Mouse (Mus musculus) 3T3-L1 (cell line): ENCODE results near the gene Adgra1.
A peak's percentile ranks its signal among the peaks of the same experiment; 100 is the strongest.

Experiments
- DNase-seq: peaks from one replicate; pipeline ENCODE4 v3.0.0-alpha.2; 2015; ENCODE audit warnings: low read depth, low spot score

Gene Adgra1

DNA sequence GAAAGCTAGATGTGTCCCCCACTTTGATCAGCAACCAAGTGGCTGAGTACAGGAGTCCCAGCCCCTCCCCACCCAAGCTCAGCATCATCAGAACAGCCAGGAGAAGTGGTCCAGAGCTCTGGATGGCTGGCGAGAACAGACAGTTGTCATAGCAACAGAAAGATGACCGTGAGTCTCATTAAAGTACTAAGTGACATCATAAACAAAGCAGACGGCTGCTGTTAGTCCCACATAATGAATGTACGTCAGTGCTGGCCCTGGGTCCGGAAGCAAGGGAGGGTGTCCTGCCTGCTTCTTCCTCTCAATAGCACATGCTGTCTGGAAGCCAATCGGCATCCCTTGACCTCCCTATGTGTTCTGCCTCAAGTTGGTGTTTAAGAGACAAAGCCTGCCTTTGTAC, 16.2 kb downstream of the Adgra1 start:
- DNase-seq = no peak

GRCm38 (mm10) chr7:139850677-139851076, 16.7 kb downstream of the Adgra1 start:
- DNase-seq = no peak

DNA sequence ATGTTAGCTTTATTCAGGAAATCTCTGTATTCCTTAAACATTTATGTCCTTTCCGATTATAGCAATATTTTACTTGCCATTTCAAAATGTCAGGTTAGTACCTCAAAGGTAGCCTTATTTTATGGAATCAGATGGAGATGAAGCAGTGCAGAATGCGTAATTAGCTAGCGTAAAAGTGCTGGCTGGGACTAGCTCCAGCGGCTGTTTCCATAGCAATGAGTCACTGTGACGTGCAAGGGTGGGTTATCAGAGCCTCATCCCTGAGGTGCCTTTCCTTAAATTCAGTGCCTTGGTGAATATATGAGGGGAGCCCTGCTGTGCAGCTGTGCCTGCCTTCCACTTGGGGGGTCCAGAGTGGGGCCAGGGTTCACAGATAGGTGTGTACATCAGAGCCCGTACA, 17.1 kb downstream of the Adgra1 start:
- no peak for DNase-seq

DNA sequence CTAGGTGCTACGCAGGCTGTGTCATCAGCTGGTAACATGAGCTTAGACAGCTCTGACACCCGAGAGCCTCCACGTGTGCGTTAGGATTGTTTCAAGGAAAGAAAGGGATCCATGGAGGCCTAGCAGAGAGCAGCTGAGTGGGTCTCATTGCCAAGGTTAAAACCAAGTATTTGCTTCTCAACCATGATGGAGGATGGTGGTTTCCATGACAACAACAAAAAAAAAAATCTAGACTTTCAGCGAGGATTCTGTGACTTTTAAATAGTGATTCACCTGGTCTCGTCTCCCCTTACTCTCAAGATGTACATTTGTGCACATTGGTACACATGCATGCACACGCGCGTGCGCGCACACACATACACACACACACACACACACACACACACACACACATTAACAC, 21.3 kb downstream of the Adgra1 start:
- no peak for DNase-seq

- DNase-seq = peak; percentile 79
Observed at GRCm38 (mm10) chr7:139861411-139861810, 27.4 kb downstream of the Adgra1 start.

DNA sequence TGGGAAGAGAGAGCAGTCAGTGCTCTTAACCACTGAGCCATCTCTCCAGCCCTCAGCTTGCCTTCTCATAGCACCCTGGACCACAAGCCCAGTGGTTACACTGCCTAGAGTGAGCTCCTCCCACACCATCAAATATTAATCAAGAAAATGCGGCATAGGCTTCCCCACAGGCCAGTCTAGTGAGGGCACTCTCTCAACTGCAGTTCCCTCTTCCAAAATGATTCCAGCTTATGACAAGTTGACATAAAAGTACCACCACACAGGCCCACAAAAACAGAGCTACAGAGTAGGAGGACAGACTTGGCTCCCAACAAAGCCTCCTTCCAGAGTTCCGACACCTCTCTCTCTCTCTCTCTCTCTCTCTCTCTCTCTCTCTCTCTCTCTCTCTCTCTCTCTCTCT, 29.1 kb downstream of the Adgra1 start:
- no peak for DNase-seq

DNA sequence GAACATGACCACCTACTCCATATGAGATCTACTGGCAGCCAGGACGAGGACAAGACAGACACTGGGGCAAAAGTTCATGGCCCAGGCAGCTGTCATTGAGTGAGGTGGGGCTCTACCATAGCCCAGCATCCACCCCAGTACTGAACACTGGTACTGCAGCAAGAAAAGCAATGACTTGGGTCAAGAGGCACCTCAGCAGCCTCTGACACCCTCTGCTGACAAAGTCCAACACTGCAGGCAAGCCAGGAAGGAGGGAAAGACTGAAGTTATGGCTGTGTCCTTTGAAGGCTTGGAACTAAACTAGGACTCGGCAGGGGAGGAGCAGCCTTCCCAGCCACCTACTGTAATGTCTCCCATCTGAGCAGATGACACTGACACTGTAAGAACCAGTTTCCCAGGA, 30.3 kb downstream of the Adgra1 start:
- DNase-seq = no peak

DNA sequence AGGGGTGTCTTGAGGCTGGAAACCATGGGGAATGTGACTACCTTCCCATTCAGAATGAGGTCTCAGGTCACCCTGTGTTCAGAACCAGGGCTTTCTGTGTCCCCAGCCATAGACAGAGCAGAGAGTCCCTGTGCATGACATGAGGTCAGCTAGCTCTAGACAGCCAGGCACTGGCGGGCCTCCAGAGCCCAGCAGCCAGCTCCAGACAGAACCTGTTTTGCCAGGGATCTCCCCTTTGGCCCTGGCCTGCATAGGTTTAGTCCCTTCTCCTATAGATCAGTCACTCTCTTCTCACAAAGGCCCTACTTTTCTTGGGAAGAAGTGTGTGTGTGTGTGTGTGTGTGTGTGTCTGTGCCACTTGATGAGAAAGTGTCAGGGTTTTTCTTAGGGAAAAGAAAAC, 30.9 kb downstream of the Adgra1 start:
- DNase-seq = no peak

DNA sequence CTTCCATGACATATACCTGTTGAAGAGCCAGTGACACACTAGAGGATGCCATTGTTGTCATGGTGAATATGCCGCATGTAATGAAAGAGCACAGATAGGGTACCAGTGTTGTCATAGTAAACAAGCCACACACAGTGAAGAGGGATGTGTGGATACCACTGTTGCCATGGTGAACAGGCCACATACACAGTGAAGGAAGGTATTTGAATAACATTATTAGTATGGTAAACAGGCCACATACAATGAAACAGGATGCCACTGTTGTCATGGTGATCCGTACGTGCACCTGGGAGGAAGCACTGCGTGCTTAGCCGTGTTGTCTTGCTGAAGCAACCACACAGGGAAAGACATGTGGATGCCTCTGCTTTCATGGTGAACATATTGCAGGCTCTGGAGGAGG, 37.0 kb downstream of the Adgra1 start:
- no peak for DNase-seq

DNA sequence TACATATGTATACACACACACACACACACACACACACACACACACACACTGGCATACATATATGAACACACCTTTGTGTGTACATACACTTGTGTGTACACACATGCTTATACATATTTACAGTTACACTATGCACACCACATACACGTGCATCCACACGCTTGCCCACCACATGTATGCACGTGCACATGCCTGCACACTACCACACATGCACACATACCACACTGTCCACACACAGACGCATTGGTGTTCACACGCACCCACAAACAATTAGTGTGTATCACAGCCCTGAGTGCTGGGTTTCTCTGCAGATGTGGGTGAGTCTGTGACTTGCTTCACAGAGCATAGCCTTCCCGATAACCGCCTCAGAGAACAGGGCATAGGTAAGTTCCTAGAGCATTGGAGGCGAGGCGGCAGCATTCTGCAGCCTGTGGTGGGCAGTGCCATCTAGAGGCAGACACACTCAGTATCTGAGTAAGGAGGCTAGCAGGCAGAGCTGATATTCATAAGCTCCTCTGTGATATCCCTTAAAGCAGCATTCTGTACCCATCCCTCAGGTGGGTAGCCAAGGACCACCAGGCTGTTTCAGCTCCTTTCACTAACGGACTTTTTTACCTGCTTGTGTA, 43.3 kb downstream of the Adgra1 start:
- peak; percentile 22 for DNase-seq

DNA sequence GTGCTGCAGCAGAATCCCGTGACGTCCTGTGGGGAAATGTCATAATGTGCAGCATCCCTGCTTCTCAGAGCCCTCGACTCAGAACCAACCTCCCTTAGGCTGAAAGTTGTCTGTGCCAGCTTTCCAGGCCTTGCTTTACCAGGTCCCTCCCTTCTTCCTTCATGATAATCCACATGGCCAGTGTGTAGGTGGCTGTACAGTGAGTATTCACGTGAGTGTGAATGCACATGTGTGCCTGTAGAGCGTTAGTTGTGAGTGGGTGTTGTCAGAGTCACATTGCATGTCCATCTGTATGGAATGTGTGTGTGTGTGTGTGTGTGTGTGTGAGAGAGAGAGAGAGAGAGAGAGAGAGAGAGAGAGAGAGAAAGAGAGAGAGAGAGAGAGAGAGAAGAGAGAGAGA, 44.1 kb downstream of the Adgra1 start:
- DNase-seq = no peak

DNA sequence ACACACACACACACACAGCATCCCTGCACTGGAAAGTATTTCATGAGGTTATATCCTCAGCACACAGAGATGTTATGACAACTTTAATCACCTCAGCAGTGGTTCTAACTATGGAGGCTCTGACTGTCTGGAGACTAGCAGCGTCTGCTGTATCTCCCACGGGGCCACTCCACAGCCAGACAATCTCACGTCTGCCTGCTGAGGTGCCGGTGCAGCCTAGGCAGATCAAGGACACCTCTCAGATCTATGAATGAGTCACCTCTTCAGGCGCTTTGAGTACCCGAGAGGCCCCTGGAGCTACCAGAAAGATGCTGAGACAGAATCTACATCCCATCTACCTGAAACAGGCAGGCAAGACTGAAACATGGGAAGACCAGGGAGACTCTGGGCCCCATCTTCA, 44.6 kb downstream of the Adgra1 start:
- no peak for DNase-seq

GRCm38 (mm10) chr7:139883545-139883944, 49.6 kb downstream of the Adgra1 start:
- no peak for DNase-seq

GRCm38 (mm10) chr7:139891779-139892178, 57.8 kb downstream of the Adgra1 start:
- no peak for DNase-seq

- no peak for DNase-seq
Observed at GRCm38 (mm10) chr7:139894655-139895557, 60.9 kb downstream of the Adgra1 start, which contains the start of gene Kndc1. Kndc1 (plus strand) TSS chr7:139894696.

DNA sequence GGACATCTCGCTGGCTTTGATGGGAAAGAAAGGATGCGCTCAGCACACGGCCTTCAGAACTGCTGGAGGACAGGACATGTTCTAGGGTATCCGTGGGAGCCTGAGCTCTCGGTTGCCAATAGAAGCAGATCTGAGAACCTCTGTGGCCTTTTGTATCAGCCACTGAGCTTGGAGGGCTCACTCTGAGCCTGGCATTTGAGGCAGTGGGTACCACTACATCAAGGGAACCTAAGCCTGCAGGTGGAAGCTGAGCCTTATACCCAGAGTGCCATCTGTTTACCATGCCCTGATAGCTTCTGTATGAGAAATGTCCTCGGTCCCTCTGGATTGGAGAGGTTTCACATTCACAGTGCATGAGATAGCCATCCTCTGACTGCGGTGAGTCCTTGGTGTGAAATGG, 62.3 kb downstream of the Adgra1 start:
- no peak for DNase-seq

- DNase-seq = no peak
Observed at GRCm38 (mm10) chr7:139896796-139897195, 62.8 kb downstream of the Adgra1 start.

- no peak for DNase-seq
Observed at GRCm38 (mm10) chr7:139898606-139899005, 64.6 kb downstream of the Adgra1 start.

DNA sequence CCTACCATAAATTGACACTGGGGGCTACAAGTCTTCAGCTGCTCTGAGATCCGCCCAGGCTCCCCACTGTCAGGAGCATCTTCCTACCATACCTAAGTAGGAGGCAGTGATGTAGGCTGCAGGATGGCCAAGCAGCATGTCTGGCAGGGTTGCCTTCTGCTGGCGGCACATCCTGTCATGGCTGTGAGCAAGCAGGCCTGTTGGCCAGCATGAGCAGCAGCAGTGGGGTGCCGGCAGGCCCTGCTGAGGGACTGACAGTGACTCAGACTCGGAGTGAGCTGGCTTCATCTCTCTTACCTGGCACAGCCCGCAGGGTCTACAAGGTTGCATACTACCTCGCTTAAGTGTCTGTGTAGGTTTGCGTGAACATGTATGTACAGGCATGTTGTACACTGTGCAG, 65.5 kb downstream of the Adgra1 start:
- no peak for DNase-seq

- no peak for DNase-seq
Observed at GRCm38 (mm10) chr7:139900456-139900855, 66.5 kb downstream of the Adgra1 start.

GRCm38 (mm10) chr7:139900896-139901295, 66.9 kb downstream of the Adgra1 start:
- no peak for DNase-seq

DNA sequence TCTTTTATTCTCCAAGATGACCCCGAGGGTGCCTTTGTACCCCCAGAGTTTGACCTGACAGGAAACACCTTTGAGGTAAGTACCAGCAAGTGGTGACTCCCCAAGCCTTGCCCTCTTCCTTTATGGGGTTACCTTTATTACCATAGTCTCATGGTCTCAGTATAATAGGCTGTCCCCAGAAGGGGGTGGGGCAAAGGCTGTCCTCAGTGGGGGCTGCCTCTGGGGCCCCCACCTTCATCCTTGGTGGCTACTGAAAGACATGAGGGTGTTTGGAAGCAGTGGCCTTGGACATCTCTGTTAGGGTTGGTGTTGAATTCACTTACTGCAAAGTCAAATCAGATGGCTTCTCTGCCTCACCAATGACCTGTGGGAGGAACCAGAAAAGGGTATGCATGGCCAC, 68.0 kb downstream of the Adgra1 start:
- no peak for DNase-seq

DNA sequence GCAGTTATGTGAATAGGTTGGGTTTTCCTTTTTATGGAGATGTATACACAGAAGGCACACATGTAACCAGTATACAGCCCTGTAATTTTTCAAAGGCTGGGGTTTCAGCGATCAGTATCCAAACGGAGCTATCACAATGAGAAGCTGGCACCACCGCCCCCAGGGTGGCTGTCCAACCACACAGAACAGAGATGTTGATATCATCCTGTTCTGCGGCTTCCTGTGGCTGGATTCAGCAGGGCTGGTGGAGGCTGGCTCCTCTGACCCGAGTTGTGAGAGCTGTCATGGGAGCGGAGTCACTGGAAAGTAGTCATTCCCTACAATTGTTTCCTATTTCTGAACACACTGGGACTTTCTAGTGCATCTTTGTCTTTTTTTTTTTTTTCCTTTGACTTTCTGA, 71.3 kb downstream of the Adgra1 start:
- no peak for DNase-seq
